25 mouse cellular contexts compared by ENCODE assay signal in the genomic region with DNA sequence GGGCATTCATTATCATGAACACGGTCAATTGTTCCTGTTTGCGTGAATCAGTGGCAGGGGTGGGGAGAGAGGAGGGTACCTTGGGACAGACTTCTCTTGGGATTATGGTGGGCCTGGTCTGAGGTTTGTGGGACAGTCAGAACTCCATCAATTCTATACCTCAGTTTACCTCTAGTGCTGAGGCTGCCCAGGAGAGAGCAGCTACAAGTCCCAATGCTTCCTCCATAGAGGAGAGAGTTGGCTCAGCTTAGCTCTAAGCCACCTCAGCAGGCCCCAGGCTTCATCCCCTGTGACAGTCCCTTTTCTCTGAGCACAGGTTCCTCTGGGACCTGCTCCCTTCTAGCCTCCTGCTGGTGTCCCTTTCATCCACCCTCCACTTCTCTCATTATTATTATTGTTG.
"Had no signal": no experiment of that assay in that cellular context is flagged by ENCODE, and none has a peak within 500 bp of the region (broad histone marks: within the 10 kb centered on the region; RNA-seq: fewer than 3 reads in every experiment).

No protein-coding gene starts in this region.

- H3K27me3 ChIP-seq: heart, embryonic 13.5 days; heart, embryonic 15.5 days; hindbrain, embryonic 12.5 days; intestine, embryonic 15.5 days; limb, embryonic 12.5 days had no signal

- H3K4me1 ChIP-seq: hindbrain, embryonic 12.5 days; intestine, embryonic 15.5 days had no signal

- H3K9ac ChIP-seq: heart, embryonic 13.5 days; heart, embryonic 15.5 days; hindbrain, embryonic 12.5 days; hindbrain, embryonic 14.5 days; intestine, embryonic 15.5 days; limb, embryonic 12.5 days had no signal

- H3K36me3 ChIP-seq: heart, embryonic 10.5 days; heart, embryonic 13.5 days; heart, embryonic 15.5 days; hindbrain, embryonic 12.5 days; intestine, embryonic 15.5 days; limb, embryonic 10.5 days; limb, embryonic 12.5 days had no signal

- H3K4me3 ChIP-seq: heart, embryonic 10.5 days; heart, embryonic 13.5 days; heart, embryonic 15.5 days; hindbrain, embryonic 12.5 days; intestine, embryonic 15.5 days; layer of hippocampus, adult 2 months; left cerebral cortex, adult 2 months; limb, embryonic 10.5 days; limb, embryonic 12.5 days had no signal

- H3K9me3 ChIP-seq: heart, embryonic 10.5 days; heart, embryonic 13.5 days; heart, embryonic 15.5 days; hindbrain, embryonic 12.5 days; intestine, embryonic 15.5 days; limb, embryonic 10.5 days; limb, embryonic 12.5 days had no signal

- H3K4me2 ChIP-seq: heart, embryonic 13.5 days; heart, embryonic 15.5 days; hindbrain, embryonic 12.5 days; hindbrain, embryonic 14.5 days; intestine, embryonic 15.5 days; limb, embryonic 12.5 days; liver, embryonic 11.5 days had no signal

- DNase-seq: gastrocnemius, postnatal 14 days; gastrocnemius, postnatal 36 days; heart, adult 18-20 months; heart, postnatal 14 days; heart, postnatal 36 days; kidney, adult 18-20 months; kidney, adult 8-10 months; kidney, postnatal 10 days; kidney, postnatal 25 days; kidney, postnatal 4 days; liver had no signal

- ATAC-seq: hindbrain, embryonic 16.5 days; inflammation-experienced regulatory T-cells, adult 6 months; intestine, embryonic 15.5 days; intestine, postnatal 0 days had no signal

- H3K27ac ChIP-seq: heart, embryonic 10.5 days; heart, embryonic 13.5 days; heart, embryonic 15.5 days; hindbrain, embryonic 12.5 days; hindbrain, embryonic 14.5 days; intestine, embryonic 15.5 days; layer of hippocampus, adult 2 months; left cerebral cortex, adult 2 months; limb, embryonic 10.5 days; limb, embryonic 12.5 days had no signal
